Mouse (Mus musculus) gastrocnemius, adult 2 months (tissue): ENCODE measurements around the gene Cplx3. TPM values are rescaled to one million over a fixed set of nuclear protein-coding genes. Genes with fewer than 3 reads are reported as not detected.

Experiments used
- DNase-seq: peaks from one replicate; pipeline ENCODE4 v3.0.0; 2022
- H3K27ac ChIP-seq: fragments of 200-600 bp; 2 replicates; pipeline ENCODE4 v1.8.1; 2022; ENCODE audit warnings: mild to moderate bottlenecking
- H3K4me3 ChIP-seq: fragments of 200-600 bp; 2 replicates; pipeline ENCODE4 v1.8.1; 2022; ENCODE audit warnings: mild to moderate bottlenecking, moderate library complexity
- CTCF ChIP-seq: fragments of 200-600 bp; IDR thresholded peaks from 2 replicates; pipeline ENCODE4 v1.8.1; 2022; ENCODE audit warnings: antibody characterized with exemption, mild to moderate bottlenecking, moderate library complexity
- intact Hi-C: fragments of 180-260 bp; cut with DNase I; formaldehyde crosslinking; loops from one replicate; pipeline ENCODE4 v1.15.1; 2025
- total RNA-seq, 2 experiments: library from RNA; stranded (reverse); gene quantifications; 2 replicates each; pipeline ENCODE4 v1.2.3; 2021

Cplx3 gene
- total RNA-seq, 2 experiments from 2014 or later, result not detected

GRCm38 (mm10) chr9:57644442-57644943 lies 38.4 kb upstream of the Cplx3 start:
- no peak for TF ChIP-seq CTCF
- intact Hi-C loops, result no loop called here
- Histone ChIP-seq H3K4me3 (peak overlapping the region; percentile 98), H3K27ac (peak overlapping the region; percentile 96)
- no peak for DNase-seq

- no peak for DNase-seq
- intact Hi-C loops, result loop anchor here (1.0 kb wide), 1 partner anchor 11 kb away; no protein-coding TSS in a partner anchor
- no peak for TF ChIP-seq CTCF
- Histone ChIP-seq H3K27ac (peak overlapping the region; percentile 58), H3K4me3 (peak overlapping the region; percentile 98)
Measured at GRCm38 (mm10) chr9:57643856-57644180, 37.7 kb upstream of the Cplx3 start.

- intact Hi-C loops, result loop anchor here (1.0 kb wide), 1 partner anchor 10 kb away; no protein-coding TSS in a partner anchor
- Histone ChIP-seq H3K27ac (peak overlapping the region; percentile 58), H3K4me3 (peak overlapping the region; percentile 98)
- DNase-seq, result no peak
- TF ChIP-seq CTCF, result no peak
Measured at GRCm38 (mm10) chr9:57643169-57643855, 37.2 kb upstream of the Cplx3 start.

DNA sequence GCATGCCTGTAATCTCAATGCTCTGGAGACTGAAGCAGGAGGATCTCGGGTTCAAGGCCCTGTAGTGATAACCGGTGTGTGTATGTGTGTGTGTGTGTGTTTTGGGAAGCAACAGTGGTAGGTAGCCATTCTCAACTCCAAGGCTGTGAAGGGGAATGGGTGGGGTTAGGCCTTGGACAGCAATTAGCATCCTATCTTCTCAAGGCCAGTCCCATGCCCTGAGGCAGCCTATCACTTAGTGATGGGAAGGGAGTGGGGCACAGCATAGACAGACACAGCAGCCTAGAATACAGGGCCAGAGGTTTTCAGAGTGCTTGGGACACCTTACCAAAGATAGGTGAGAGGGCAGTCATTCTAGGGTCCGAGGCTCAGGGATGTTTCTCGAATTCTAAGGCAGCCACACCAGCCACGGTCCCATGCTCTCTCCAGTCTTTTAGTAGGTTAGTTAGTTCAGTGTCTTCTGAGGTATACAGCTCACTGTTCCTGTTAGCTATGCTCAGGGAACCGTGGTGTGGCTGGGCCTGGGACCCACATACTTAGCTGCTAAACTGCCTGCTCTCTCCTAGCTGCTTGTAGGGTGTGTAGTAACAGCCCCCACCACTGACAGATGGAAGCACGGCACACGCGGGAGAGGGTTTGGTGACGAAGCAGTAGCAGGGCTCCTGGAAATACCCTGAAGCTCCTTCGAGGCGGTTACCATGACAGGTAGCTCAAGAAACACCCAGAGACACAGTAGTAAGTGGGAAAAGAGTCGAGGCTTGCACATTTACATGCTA lies 35.9 kb upstream of the Cplx3 start:
- no peak for DNase-seq
- TF ChIP-seq CTCF, result no peak
- Histone ChIP-seq H3K4me3 (no peak overlapping the region), H3K27ac (peak overlapping the region; percentile 77; the same call in 1 of the 2 replicates)
- intact Hi-C loops, result no loop called here

GRCm38 (mm10) chr9:57641022-57641421 lies 34.9 kb upstream of the Cplx3 start:
- H3K27ac ChIP-seq, result peak overlapping the region; percentile 77
- intact Hi-C loops, result no loop called here
- peak overlapping the region; percentile 52 for H3K4me3 ChIP-seq
- no peak for TF ChIP-seq CTCF
- peak; percentile 50 for DNase-seq

DNA sequence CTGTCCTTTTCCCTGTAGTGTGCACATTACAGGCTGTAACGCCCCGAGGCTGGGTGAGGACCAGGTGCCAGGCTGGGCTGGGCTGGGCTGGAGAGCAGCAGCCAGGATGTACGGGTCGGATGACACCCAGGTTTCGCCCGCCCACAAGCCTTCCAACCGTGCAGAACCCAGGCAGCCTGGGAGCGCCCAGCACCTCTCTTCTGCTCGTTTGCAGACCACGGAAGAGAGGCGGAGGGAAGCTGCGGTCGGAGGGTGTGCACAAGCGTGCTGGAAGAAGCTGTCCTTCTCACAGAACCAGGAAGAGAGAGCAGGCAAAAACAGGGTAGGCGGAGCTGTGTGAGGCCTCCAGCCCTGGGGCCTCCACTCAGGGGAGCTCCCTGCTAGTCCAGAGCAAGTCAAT lies 34.3 kb upstream of the Cplx3 start:
- Histone ChIP-seq H3K27ac (peak overlapping the region; percentile 77), H3K4me3 (peak overlapping the region; percentile 52)
- intact Hi-C loops, result no loop called here
- peak; percentile 85 for DNase-seq
- TF ChIP-seq CTCF, result no peak

GRCm38 (mm10) chr9:57639661-57640328 lies 33.7 kb upstream of the Cplx3 start:
- intact Hi-C loops, result no loop called here
- Histone ChIP-seq H3K27ac (peak overlapping the region; percentile 77), H3K4me3 (peak overlapping the region; percentile 52)
- no peak for DNase-seq
- no peak for TF ChIP-seq CTCF

DNA sequence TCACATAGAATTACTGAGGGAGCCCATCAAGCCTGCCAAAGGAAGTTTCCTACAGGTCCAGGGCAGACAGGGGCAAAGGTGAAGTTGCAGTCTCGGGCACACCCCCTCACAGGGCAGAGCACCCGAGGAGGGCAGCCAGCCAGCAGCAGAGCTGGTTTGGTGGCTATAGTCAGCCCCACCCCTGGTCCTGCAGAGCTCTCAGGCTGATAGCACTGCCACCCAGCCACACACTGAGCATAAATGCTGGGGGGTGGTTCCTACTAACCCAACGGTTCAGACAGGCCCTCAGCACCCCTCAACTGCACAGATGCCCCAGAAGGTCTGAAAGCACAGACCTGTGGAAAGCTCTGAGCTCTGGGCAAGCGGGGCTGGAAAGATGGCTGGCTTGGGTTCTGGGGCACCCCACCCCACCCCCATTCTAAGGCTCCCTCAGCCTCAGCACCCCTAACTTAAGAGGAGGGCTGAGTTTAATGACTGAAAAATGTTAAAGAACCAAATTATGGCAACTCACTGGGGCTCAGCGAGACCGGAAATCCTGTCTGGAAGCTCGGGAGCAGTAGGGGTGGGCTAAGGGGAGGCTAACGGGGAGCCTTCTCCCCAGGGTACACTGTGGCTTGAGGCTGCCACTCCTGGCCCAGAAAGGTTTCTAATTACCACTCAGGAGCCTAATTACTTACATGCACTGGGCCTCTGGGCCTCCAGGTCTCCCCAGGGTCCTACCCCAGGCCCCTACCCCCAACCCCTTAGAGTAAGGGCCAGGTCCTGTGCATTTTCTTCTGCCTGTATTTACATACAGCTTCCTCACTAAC lies 32.8 kb upstream of the Cplx3 start:
- no peak for TF ChIP-seq CTCF
- peak; percentile 49 for DNase-seq
- peak overlapping the region; percentile 77 for H3K27ac ChIP-seq
- H3K4me3 ChIP-seq, result peak overlapping the region; percentile 33
- intact Hi-C loops, result no loop called here

DNA sequence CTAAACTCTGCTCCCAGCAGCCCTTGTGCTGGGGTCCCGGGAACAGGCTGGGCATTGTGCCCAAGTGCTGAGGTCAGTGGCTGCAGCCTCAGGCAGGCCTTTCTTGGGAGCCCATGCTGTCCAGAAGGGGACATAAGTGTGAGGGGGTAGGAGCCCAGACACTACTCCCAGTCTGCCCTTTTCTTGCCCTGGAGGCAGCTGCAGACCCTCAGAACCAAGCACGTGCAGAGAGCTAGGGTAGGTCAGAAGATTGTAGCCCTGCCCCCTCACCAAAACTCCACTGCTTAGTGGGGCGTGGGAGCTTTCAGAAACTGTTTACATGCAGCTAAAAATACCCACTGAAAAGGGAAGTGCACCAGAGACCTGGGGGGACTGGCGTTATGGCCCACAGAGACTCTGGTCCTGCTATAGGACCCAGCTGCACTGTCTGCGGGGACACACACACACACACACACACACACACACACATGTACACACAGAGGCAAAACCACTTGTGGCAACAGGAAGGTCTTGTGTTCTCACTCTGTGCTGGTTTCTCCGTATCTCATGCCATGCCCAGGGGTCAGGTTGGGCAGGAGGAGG lies 31.8 kb upstream of the Cplx3 start:
- intact Hi-C loops, result no loop called here
- no peak for TF ChIP-seq CTCF
- DNase-seq, result peak; percentile 72
- H3K27ac ChIP-seq, result peak overlapping the region; percentile 77
- H3K4me3 ChIP-seq, result peak overlapping the region; percentile 33; the same call in 1 of the 2 replicates

- intact Hi-C loops, result no loop called here
- no peak for TF ChIP-seq CTCF
- no peak for DNase-seq
- Histone ChIP-seq H3K27ac (peak overlapping the region; percentile 77), H3K4me3 (no peak overlapping the region; the same call in 1 of the 2 replicates)
Measured at GRCm38 (mm10) chr9:57637272-57637671, 31.2 kb upstream of the Cplx3 start.

DNA sequence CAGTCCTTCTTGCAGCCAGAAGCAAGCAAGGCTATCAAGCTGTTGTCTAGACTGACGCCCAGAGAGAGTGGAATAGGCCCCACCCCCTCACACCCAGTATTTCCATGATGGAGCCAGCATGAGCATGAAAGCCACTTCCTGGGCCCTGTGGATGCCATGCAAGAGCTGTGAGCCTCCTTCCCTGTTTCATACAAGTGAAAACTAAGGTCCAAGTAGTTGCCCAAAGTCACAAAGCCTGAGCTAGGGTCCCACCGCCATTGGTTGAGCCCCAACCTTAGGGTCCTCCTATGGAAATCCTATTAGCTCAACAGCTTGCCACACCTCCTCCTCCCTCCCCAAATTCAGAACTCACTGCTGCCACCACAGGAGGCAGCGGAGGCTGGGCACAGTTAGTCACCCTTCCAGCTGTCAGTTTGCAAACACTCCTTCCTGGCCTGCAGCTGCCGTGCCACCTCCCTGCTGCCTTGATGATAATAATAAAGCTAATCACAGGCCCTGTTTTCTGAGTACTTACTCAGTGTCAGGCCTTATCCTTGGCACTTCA lies 27.5 kb upstream of the Cplx3 start:
- Histone ChIP-seq H3K27ac (no peak overlapping the region; the same call in 1 of the 2 replicates), H3K4me3 (no peak overlapping the region)
- no peak for DNase-seq
- TF ChIP-seq CTCF, result no peak
- intact Hi-C loops, result loop anchor here (1.0 kb wide), 1 partner anchor 10 kb away; no protein-coding TSS in a partner anchor
